Mouse (Mus musculus) embryonic facial prominence, embryonic 14.5 days (tissue): ENCODE measurements around the gene Zmym4. TPM values are rescaled to one million over a fixed set of nuclear protein-coding genes. Genes with fewer than 3 reads are reported as not detected.

ENCODE experiments used
- ATAC-seq: fragments of 200-750 bp; cut with Nextera tagmentation; 2 replicates; pipeline ENCODE4 v1.8.0; 2017; ENCODE audit warnings: low read depth, moderate number of reproducible peaks, moderate TSS enrichment
- DNase-seq: peaks from one replicate; pipeline ENCODE4 v3.0.0-alpha.2; 2015; ENCODE audit warnings: low spot score
- H3K27ac ChIP-seq: fragments of 300-500 bp; sonication (generic); replicated peaks from 2 replicates; pipeline ENCODE4 v1.5.1; 2014; ENCODE audit warnings: low read depth, mild to moderate bottlenecking, low read length, moderate library complexity
- H3K27me3 ChIP-seq: fragments of 300-500 bp; sonication (generic); replicated peaks from 2 replicates; pipeline ENCODE4 v1.6.1; 2014; ENCODE audit warnings: low read length; ENCODE audit not compliant: control insufficient read depth, insufficient read depth
- H3K36me3 ChIP-seq: fragments of 300-500 bp; sonication (generic); 2 replicates; pipeline ENCODE4 v1.6.1; 2014; ENCODE audit warnings: low read length, mixed read lengths; ENCODE audit not compliant: control insufficient read depth, insufficient read depth
- H3K4me1 ChIP-seq: fragments of 300-500 bp; sonication (generic); 2 replicates; pipeline ENCODE4 v1.6.1; 2014; ENCODE audit warnings: antibody characterized with exemption, low read length; ENCODE audit not compliant: control insufficient read depth, insufficient read depth
- H3K4me2 ChIP-seq: fragments of 300-500 bp; sonication (generic); 2 replicates; pipeline ENCODE4 v1.6.1; 2014; ENCODE audit warnings: low read depth, mild to moderate bottlenecking, low read length, moderate library complexity, mixed read lengths
- H3K4me3 ChIP-seq: fragments of 300-500 bp; sonication (generic); 2 replicates; pipeline ENCODE4 v1.5.1; 2014; ENCODE audit warnings: low read depth, mild to moderate bottlenecking, low read length
- H3K9ac ChIP-seq: fragments of 300-500 bp; sonication (generic); 2 replicates; pipeline ENCODE4 v1.6.1; 2014; ENCODE audit warnings: low read depth, mild to moderate bottlenecking, low read length, moderate library complexity, mixed read lengths
- H3K9me3 ChIP-seq: fragments of 300-500 bp; sonication (generic); 2 replicates; pipeline ENCODE4 v1.6.1; 2016; ENCODE audit warnings: low read length; ENCODE audit not compliant: control insufficient read depth
- WGBS: fragments of 180-500 bp; shearing (Covaris S2); extraction: QIAGEN DNeasy Blood & Tissue Kit; methylation state at CpG from one replicate; pipeline ENCODE4 v1.1.7; 2014; 5-methylcytosine and 5-hydroxymethylcytosine counted together
- polyA plus RNA-seq: library from polyadenylated mRNA; unstranded; fragments of >200 nt; fragmentation: Nextera tagmentation; extraction: Ambion mirVana; gene quantifications from 2 replicates; pipeline ENCODE4 v1.2.1, GENCODE M21; 2014

Gene Zmym4
- polyA plus RNA-seq, 1 experiment from 2014 or later = 20.9 TPM

- Histone ChIP-seq H3K36me3 (peaks cover 80% of the 10 kb centered on the region), H3K9me3 (no peaks in the 10 kb centered on the region), H3K27me3 (no peaks in the 10 kb centered on the region), H3K4me1 (no peaks in the 10 kb centered on the region), H3K9ac (no peak overlapping the region), H3K4me3 (no peak overlapping the region), H3K27ac (no peak overlapping the region), H3K4me2 (no peak overlapping the region)
- 89% methylated on average over 5 of the region's 5 CpGs for WGBS
- ATAC-seq (no peak), DNase-seq (no peak)
Measured at GRCm38 (mm10) chr4:126879560-126880275, 88.2 kb downstream of the Zmym4 start.

- DNase-seq (peak; percentile 26), ATAC-seq (no peak)
- WGBS = 64% methylated on average over 7 of the region's 7 CpGs
- peaks cover 64% of the 10 kb centered on the region for H3K36me3 ChIP-seq
- no peak overlapping the region for H3K9ac ChIP-seq
- H3K4me3 ChIP-seq = no peak overlapping the region
- no peak overlapping the region for H3K4me2 ChIP-seq
- no peaks in the 10 kb centered on the region for H3K4me1 ChIP-seq
- no peaks in the 10 kb centered on the region for H3K9me3 ChIP-seq
- no peaks in the 10 kb centered on the region for H3K27me3 ChIP-seq
- H3K27ac ChIP-seq = no peak overlapping the region
Measured at GRCm38 (mm10) chr4:126872717-126873116, 95.2 kb downstream of the Zmym4 start.

- H3K27me3 ChIP-seq = no peaks in the 10 kb centered on the region
- no peak overlapping the region for H3K27ac ChIP-seq
- H3K9ac ChIP-seq = no peak overlapping the region
- no peak overlapping the region for H3K4me2 ChIP-seq
- H3K4me1 ChIP-seq = no peaks in the 10 kb centered on the region
- DNase-seq (no peak), ATAC-seq (no peak)
- no peak overlapping the region for H3K4me3 ChIP-seq
- H3K36me3 ChIP-seq = peaks cover 68% of the 10 kb centered on the region
- WGBS = 94% methylated on average over 12 of the region's 12 CpGs
- H3K9me3 ChIP-seq = no peaks in the 10 kb centered on the region
Measured at GRCm38 (mm10) chr4:126868699-126869098, 99.2 kb downstream of the Zmym4 start.

- no peak overlapping the region for H3K27ac ChIP-seq
- 79% methylated on average over 11 of the region's 11 CpGs for WGBS
- no peaks in the 10 kb centered on the region for H3K27me3 ChIP-seq
- no peak overlapping the region for H3K9ac ChIP-seq
- H3K4me3 ChIP-seq = no peak overlapping the region
- no peaks in the 10 kb centered on the region for H3K4me1 ChIP-seq
- no peak for DNase-seq
- H3K9me3 ChIP-seq = no peaks in the 10 kb centered on the region
- peaks cover 70% of the 10 kb centered on the region for H3K36me3 ChIP-seq
- no peak for ATAC-seq
- no peak overlapping the region for H3K4me2 ChIP-seq
Measured at GRCm38 (mm10) chr4:126861514-126862266, 106.2 kb downstream of the Zmym4 start.

- Histone ChIP-seq H3K4me3 (no peak overlapping the region), H3K27me3 (no peaks in the 10 kb centered on the region), H3K9ac (no peak overlapping the region), H3K9me3 (no peaks in the 10 kb centered on the region), H3K27ac (no peak overlapping the region), H3K4me2 (no peak overlapping the region), H3K36me3 (peaks cover 65% of the 10 kb centered on the region), H3K4me1 (no peaks in the 10 kb centered on the region)
- DNase-seq (no peak), ATAC-seq (no peak)
- WGBS = 90% methylated on average over 5 of the region's 9 CpGs
Measured at GRCm38 (mm10) chr4:126860268-126860986, 107.5 kb downstream of the Zmym4 start.

GRCm38 (mm10) chr4:126852971-126853370, 115.0 kb downstream of the Zmym4 start:
- no peak overlapping the region for H3K4me2 ChIP-seq
- 71% methylated on average over 11 of the region's 11 CpGs for whole genome bisulfite sequencing
- no peak for ATAC-seq
- no peak overlapping the region for H3K9ac ChIP-seq
- H3K27me3 ChIP-seq = no peaks in the 10 kb centered on the region
- H3K27ac ChIP-seq = no peak overlapping the region
- H3K9me3 ChIP-seq = no peaks in the 10 kb centered on the region
- DNase-seq = no peak
- no peak overlapping the region for H3K4me3 ChIP-seq
- peaks cover 33% of the 10 kb centered on the region for H3K36me3 ChIP-seq
- H3K4me1 ChIP-seq = no peaks in the 10 kb centered on the region; the same call in 1 of the 2 replicates

- H3K4me1 ChIP-seq = no peaks in the 10 kb centered on the region; the same call in 1 of the 2 replicates
- DNase-seq (peak; percentile 27), ATAC-seq (0 out of 2 replicates have a peak, but pooled peaks have one; percentile 32)
- no peak overlapping the region for H3K9ac ChIP-seq
- peaks cover 31% of the 10 kb centered on the region for H3K36me3 ChIP-seq
- no peaks in the 10 kb centered on the region for H3K9me3 ChIP-seq
- H3K4me3 ChIP-seq = no peak overlapping the region
- no peaks in the 10 kb centered on the region for H3K27me3 ChIP-seq
- no peak overlapping the region for H3K4me2 ChIP-seq
- 47% methylated on average over 4 of the region's 4 CpGs for WGBS
- no peak overlapping the region; the same call in 1 of the 2 replicates for H3K27ac ChIP-seq
Measured at GRCm38 (mm10) chr4:126850778-126851080, 117.2 kb downstream of the Zmym4 start.

- no peak overlapping the region for H3K4me3 ChIP-seq
- 0 out of 2 replicates have a peak, but pooled peaks have one; percentile 8 for ATAC-seq
- H3K4me1 ChIP-seq = no peaks in the 10 kb centered on the region; the same call in 1 of the 2 replicates
- no peaks in the 10 kb centered on the region for H3K27me3 ChIP-seq
- no peaks in the 10 kb centered on the region for H3K9me3 ChIP-seq
- no peak overlapping the region for H3K4me2 ChIP-seq
- WGBS = 64% methylated on average over 7 of the region's 7 CpGs
- H3K36me3 ChIP-seq = peaks cover 30% of the 10 kb centered on the region
- H3K9ac ChIP-seq = no peak overlapping the region
- H3K27ac ChIP-seq = no peak overlapping the region; the same call in 1 of the 2 replicates
- DNase-seq = no peak
Measured at GRCm38 (mm10) chr4:126850019-126850777, 117.7 kb downstream of the Zmym4 start.
